Mouse (Mus musculus): ENCODE results near the gene Sgms1. TPM values are rescaled to one million over a fixed set of nuclear protein-coding genes. Genes with fewer than 3 reads are reported as not detected.
A peak's percentile ranks its signal among the peaks of the same experiment; 100 is the strongest.

Gene Sgms1
- total RNA-seq, 1 experiment from 2014 or later, result 62.6 TPM

- DNase-seq, result peak; percentile 52
Measured at GRCm38 (mm10) chr19:32181721-32182394, 207.7 kb downstream of the Sgms1 start.

DNA sequence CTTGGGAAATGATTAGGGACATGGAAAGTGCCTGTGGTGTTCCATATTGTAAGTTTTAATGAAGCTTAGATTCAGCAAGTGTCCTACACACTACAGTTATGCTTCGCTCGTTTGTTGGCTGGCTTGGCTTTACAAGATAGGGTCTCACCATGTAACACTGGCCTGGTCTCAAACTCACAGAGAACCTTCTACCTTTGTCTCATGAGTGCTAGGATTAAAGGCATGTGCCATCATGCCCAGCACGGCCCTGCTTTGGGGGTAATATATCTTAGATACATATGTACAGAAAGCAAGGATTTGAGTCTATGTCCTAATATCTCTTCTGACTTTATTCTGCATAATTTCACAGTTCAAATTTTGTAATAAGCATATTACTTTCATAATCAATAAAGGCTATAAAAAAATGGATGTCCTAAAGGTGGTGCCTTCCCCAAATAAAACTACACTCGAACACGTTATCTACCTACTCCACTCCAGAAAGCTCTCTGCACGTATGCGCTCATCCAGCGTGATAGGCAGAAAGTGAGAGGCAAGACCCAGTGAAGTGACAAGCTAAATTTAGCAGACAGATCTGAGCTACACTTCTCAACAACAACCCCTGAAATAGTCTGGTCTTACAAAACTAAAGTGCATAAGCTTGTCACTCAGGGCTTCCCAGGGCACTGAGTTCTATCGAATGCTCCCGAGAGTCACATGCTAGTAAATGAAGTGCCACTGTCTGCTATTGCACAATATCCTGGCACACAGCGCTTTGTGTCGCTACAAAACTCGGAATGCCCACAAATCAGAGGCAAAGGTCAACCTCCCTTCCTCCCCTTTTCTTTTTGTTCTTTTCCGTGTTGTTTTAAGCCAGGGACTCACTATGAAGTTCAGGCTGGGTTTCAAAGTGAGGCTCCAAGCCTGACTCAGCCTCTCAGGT, 208.5 kb downstream of the Sgms1 start:
- peak; percentile 82 for DNase-seq

DNA sequence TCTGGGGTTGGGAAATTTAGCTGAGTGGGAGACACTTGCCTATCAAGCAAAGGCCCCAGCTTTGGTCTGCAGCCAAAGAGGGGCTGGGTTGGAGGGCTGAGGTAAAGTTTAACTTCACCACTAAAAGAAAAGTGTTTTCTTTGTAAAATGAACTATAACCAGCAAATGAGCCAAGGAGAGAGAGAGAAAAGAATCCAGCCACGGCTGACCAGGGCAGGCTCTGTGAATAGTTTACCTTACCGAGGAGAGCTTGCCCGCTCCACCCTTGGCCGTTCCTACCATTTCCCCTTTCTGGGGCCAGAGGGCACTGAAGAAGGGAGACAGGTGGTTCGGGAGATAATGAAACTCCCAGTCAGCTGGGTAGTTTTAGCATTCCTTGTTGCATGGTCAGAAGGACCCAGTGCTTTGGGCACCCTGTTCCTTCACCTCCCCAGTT, 209.5 kb downstream of the Sgms1 start:
- no peak for DNase-seq

- DNase-seq, result no peak
Measured at GRCm38 (mm10) chr19:32179514-32179913, 210.0 kb downstream of the Sgms1 start.

DNA sequence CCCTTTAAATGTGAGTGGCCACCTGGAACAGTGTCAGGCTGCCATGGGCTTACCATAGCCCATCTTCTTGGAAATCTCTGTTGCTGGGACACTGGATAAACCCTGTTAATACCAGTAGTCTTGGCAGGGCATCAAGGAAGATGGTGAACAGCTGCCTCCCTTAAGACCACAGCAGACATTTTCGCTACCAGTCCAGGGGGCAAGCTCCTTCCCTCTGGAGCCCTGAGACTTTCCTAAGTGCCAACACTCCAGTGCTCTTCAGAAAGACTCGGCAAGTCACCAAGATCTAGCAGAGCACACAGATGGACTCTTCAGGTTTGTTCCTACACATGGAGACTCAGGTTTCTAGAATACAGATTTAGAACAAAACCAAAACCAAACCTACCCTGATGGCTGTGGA, 211.4 kb downstream of the Sgms1 start:
- no peak for DNase-seq

DNA sequence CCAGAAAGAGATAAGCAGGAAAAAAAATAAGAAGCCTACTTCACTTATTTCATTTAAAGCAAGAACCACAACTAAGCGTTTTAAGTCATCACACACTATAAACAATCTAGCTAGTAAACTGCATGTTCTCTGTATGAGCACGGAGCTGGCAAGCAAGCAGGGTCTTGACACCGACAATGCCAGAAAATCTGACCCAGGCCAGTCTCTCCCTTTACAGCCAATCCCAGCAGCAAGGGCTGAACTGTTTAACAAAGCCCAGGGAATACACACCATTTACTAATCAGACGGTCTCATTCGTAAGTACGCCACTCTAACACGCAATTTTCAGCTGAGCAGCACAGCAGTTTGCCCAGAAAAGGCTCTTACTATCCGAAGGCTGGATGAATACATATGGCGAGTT, 213.1 kb downstream of the Sgms1 start:
- DNase-seq, result no peak

- no peak for DNase-seq
Measured at GRCm38 (mm10) chr19:32175991-32176390, 213.5 kb downstream of the Sgms1 start.

DNA sequence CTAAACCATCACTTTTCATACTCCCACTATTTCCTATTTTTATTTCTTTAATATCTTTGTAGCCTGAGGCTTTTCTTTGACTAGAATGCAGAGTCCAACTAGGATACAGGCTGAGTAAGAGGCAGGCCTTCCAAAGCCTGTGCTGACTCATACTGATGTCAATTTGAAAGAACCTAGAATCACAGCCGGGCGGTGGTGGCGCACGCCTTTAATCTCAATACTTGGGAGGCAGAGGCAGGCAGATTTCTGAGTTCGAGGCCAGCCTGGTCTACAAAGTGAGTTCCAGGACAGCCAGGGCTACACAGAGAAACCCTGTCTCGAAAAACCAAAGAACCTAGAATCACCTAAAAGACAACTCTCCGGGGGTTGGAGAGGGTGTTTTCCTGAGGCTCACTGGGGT, 214.5 kb downstream of the Sgms1 start:
- DNase-seq, result no peak

DNA sequence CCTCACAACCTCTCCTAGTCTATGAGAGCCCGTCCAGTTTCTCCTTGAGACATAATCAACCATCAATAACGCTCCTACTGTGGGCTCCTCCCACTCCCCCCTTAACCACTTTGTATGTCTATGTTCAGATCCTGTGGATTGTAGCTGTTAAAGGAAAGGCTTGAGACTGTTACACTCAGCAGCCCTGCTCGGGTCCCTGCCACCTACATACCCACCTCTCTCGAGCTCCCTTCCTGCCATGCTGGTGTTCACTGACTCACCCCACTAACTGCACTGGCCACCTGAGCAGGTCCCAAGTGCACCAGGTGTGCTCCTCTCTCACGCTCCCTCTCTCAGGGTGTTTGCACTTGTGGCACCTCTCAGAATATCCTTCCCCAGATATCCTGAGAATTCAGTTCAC, 215.0 kb downstream of the Sgms1 start:
- no peak for DNase-seq

DNA sequence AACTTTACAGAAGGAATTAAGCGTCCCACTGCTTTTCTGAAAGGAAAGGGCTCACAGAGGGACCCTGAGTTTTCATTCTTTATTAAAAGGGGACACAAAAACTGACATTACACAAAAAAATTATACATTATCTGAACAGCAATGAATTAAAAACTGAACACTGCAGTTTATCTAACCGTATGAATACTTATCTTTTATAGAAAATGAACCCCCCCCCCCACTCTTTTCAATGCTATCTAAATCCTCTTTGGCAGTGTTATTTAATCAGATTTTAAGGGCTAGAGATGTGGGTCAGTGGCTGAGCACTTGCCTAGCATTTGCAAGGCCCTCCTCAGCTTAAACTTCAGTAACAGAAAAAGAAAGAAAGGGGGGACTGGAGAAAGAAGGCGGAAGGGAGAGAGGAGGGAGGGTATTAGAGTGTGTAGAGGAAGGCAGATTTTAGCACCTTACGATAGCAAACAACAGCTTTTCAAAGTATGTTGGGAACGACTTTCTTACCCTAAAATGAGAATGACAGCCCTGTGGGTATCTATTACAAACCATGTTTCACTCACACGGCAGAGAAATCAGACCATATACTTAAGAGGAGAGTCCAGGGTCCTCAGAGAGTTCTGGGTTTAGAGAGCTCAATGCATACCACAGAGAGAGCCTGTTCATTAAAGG, 215.9 kb downstream of the Sgms1 start:
- no peak for DNase-seq

- no peak for DNase-seq
Measured at GRCm38 (mm10) chr19:32172511-32172981, 217.0 kb downstream of the Sgms1 start.

- no peak for DNase-seq
Measured at GRCm38 (mm10) chr19:32171981-32172380, 217.5 kb downstream of the Sgms1 start.

GRCm38 (mm10) chr19:32169634-32170540, 219.6 kb downstream of the Sgms1 start:
- peak; percentile 91 for DNase-seq

DNA sequence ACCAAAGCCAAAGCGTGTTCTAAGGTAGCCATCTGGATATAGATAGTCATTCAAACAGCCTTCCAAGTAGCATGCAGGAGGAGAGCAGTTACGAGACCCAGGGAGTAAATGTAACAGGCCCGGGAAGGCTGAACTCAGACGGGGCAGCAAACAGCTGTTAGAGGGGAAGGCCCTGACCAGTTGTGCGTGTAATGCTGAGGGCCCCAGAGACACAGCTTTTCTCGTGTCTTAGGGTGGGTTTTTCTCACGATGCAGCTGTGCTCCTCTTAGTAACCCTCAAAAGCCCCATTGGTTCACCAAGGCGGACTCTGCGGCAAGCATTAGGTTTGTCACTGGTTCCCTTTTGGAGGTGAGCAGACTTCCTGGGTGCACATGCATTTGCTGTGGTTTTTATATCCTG, 221.5 kb downstream of the Sgms1 start:
- DNase-seq, result no peak

GRCm38 (mm10) chr19:32166823-32167605, 222.5 kb downstream of the Sgms1 start:
- DNase-seq, result no peak

DNA sequence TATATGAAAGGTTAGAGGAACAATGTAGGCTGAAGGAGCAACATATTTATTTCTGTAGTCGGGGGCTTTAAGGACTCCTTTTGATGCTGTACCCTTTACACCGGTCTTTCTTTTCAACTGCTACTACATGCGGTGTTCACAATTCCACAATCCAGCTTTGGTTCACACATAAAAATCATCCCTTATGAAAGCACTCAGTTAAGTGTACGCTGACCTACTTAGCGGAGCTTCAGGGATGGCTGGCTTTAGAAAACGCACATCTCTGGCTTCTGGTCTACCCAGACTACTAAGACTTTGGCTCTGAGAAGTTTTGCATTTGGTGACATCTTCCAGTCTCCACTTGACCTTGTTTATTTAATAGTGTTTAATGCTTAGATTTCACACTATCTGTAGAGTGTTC, 223.8 kb downstream of the Sgms1 start:
- no peak for DNase-seq

GRCm38 (mm10) chr19:32164128-32164527, 225.4 kb downstream of the Sgms1 start:
- DNase-seq, result no peak

DNA sequence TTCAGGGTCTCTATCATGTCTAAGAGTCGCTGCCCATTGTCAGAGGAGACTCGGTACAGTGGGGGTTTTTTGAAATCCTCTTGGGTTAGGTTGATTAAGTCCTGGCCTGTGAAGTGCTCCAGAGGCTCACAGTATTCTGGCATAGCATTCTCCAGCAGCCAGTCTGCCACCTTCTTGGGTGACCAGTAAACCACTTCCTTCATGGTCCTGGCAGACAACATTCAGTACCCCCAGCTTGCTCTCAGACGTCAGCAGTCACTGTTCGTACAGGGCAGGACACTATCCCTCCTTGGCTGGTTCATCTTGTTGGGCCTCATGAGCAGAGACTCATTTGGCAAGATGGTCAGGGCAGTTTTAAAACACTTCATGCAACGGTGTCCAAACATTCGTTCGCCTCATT, 229.6 kb downstream of the Sgms1 start:
- no peak for DNase-seq

DNA sequence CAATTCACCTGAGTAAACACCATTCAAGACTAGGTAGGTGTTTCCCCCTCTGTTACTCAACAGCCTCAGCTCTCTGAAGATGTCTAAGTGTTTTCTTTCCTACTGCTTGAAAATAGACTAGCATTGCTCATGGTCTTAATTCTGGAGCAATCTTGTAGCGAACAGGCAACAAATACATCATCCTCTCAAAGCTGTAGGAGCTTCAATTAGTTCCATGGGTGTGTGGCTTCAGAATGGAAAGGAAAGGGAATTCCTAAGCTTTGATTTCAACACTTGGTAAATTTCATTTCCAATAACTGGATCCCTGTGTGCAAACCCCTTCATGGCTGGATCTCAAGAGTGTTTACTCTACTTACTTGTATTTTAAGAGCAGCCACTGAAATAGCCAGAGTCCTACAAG, 230.3 kb downstream of the Sgms1 start:
- no peak for DNase-seq

- no peak for DNase-seq
Measured at GRCm38 (mm10) chr19:32157045-32157444, 232.5 kb downstream of the Sgms1 start.

DNA sequence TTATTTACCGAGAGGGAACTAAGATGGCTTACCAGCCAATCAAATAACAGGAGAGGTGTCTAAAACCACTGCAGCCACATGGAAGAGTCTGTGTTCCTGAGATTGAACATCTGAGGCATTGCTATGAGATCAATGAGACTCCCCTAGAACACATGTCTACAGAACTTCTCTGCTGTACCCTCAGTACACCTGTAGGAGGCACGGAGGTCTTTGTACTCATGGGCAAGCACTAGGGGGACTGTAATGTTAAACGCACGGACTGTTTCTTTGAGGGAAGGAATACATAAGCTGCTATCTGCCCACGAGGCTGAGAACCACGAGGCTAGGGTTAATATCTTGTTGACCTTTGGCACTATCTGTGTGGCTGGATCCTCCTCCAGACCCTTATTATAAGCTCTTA, 237.0 kb downstream of the Sgms1 start:
- DNase-seq, result no peak
